In genomic region chr4:99368036-99368435, GRCm38 (mm10) we compare ENCODE assay signal across 13 mouse cellular contexts.
"Had no signal": no experiment of that assay in that cellular context is flagged by ENCODE, and none has a peak within 500 bp of the region (broad histone marks: within the 10 kb centered on the region; RNA-seq: fewer than 3 reads in every experiment).

No protein-coding gene starts in this region.

- H3K9ac ChIP-seq: liver, embryonic 13.5 days; liver, postnatal 0 days; lung, embryonic 15.5 days; midbrain, embryonic 12.5 days had no signal

- H3K36me3 ChIP-seq: limb, embryonic 10.5 days; liver, embryonic 13.5 days; lung, embryonic 15.5 days; midbrain, embryonic 12.5 days had no signal

- DNase-seq: kidney, adult 9 months; kidney, postnatal 36 days; liver, embryonic 13.5 days; liver, postnatal 0 days; lung, postnatal 14 days; right cerebral cortex, postnatal 14 days; thymus, postnatal 36 days had no signal

- H3K4me1 ChIP-seq: liver, embryonic 13.5 days; lung, embryonic 15.5 days; megakaryocyte, embryonic 14.5 days; midbrain, embryonic 12.5 days had no signal

- ATAC-seq: liver, postnatal 0 days had no signal

- H3K27me3 ChIP-seq: liver, embryonic 13.5 days; lung, embryonic 15.5 days; megakaryocyte, embryonic 14.5 days had no signal

- H3K9me3 ChIP-seq: limb, embryonic 10.5 days; liver, embryonic 13.5 days; lung, embryonic 15.5 days; midbrain, embryonic 12.5 days had no signal

- H3K4me3 ChIP-seq: limb, embryonic 10.5 days; liver, embryonic 13.5 days; lung, embryonic 15.5 days; megakaryocyte, embryonic 14.5 days; midbrain, embryonic 12.5 days had no signal

- H3K4me2 ChIP-seq: liver, embryonic 13.5 days; lung, embryonic 15.5 days; midbrain, embryonic 12.5 days had no signal

- H3K27ac ChIP-seq: kidney, postnatal 0 days; limb, embryonic 10.5 days; liver, embryonic 13.5 days; lung, embryonic 15.5 days; macrophage; midbrain, embryonic 12.5 days had no signal
